Mouse (Mus musculus) cerebellum, adult 2 months (tissue): ENCODE results near the gene Cfap74.

Experiments used
- CTCF ChIP-seq: fragments of 200-500 bp; IDR thresholded peaks from 2 replicates; pipeline ENCODE4 v1.5.1; 2011; ENCODE audit warnings: low read depth, mild to moderate bottlenecking, control low read depth, low read length, moderate library complexity, borderline replicate concordance; ENCODE audit not compliant: insufficient read depth
- POLR2A ChIP-seq: fragments of 200-500 bp; IDR thresholded peaks from 2 replicates; pipeline ENCODE4 v1.6.1; 2011; ENCODE audit warnings: low read length, control low read depth, borderline replicate concordance; ENCODE audit not compliant: insufficient read depth

DNA sequence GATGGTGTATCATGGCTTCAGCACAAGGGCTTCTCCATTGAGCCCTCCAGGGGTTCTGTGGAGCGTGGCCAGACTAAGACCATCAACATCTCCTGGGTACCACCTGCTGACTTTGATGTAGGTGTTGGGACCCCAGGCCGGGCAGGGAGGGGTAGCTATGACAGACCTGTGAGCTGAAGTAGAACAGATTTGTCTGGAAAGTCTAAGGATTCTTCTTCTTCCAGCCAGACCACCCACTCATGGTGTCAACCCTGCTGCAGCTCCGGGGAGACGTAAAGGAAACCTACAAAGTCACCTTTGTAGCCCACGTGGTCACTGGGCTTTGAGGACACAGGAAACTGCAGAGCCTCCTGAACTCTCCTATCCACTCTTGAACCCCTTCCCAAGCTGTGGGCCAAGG is 57.1 kb downstream of the Cfap74 start:
- TF ChIP-seq CTCF (no peak), POLR2A (no peak)
